Mouse (Mus musculus) embryonic facial prominence, embryonic 14.5 days (tissue): ENCODE measurements around the gene Riox2. TPM values are rescaled to one million over a fixed set of nuclear protein-coding genes. Genes with fewer than 3 reads are reported as not detected.

ENCODE experiments used
- ATAC-seq: fragments of 200-750 bp; cut with Nextera tagmentation; 2 replicates; pipeline ENCODE4 v1.8.0; 2017; ENCODE audit warnings: low read depth, moderate number of reproducible peaks, moderate TSS enrichment
- DNase-seq: peaks from one replicate; pipeline ENCODE4 v3.0.0-alpha.2; 2015; ENCODE audit warnings: low spot score
- H3K27ac ChIP-seq: fragments of 300-500 bp; sonication (generic); replicated peaks from 2 replicates; pipeline ENCODE4 v1.5.1; 2014; ENCODE audit warnings: low read depth, mild to moderate bottlenecking, low read length, moderate library complexity
- H3K27me3 ChIP-seq: fragments of 300-500 bp; sonication (generic); replicated peaks from 2 replicates; pipeline ENCODE4 v1.6.1; 2014; ENCODE audit warnings: low read length; ENCODE audit not compliant: control insufficient read depth, insufficient read depth
- H3K36me3 ChIP-seq: fragments of 300-500 bp; sonication (generic); 2 replicates; pipeline ENCODE4 v1.6.1; 2014; ENCODE audit warnings: low read length, mixed read lengths; ENCODE audit not compliant: control insufficient read depth, insufficient read depth
- H3K4me1 ChIP-seq: fragments of 300-500 bp; sonication (generic); 2 replicates; pipeline ENCODE4 v1.6.1; 2014; ENCODE audit warnings: antibody characterized with exemption, low read length; ENCODE audit not compliant: control insufficient read depth, insufficient read depth
- H3K4me2 ChIP-seq: fragments of 300-500 bp; sonication (generic); 2 replicates; pipeline ENCODE4 v1.6.1; 2014; ENCODE audit warnings: low read depth, mild to moderate bottlenecking, low read length, moderate library complexity, mixed read lengths
- H3K4me3 ChIP-seq: fragments of 300-500 bp; sonication (generic); 2 replicates; pipeline ENCODE4 v1.5.1; 2014; ENCODE audit warnings: low read depth, mild to moderate bottlenecking, low read length
- H3K9ac ChIP-seq: fragments of 300-500 bp; sonication (generic); 2 replicates; pipeline ENCODE4 v1.6.1; 2014; ENCODE audit warnings: low read depth, mild to moderate bottlenecking, low read length, moderate library complexity, mixed read lengths
- H3K9me3 ChIP-seq: fragments of 300-500 bp; sonication (generic); 2 replicates; pipeline ENCODE4 v1.6.1; 2016; ENCODE audit warnings: low read length; ENCODE audit not compliant: control insufficient read depth
- WGBS: fragments of 180-500 bp; shearing (Covaris S2); extraction: QIAGEN DNeasy Blood & Tissue Kit; methylation state at CpG from one replicate; pipeline ENCODE4 v1.1.7; 2014; 5-methylcytosine and 5-hydroxymethylcytosine counted together
- polyA plus RNA-seq: library from polyadenylated mRNA; unstranded; fragments of >200 nt; fragmentation: Nextera tagmentation; extraction: Ambion mirVana; gene quantifications from 2 replicates; pipeline ENCODE4 v1.2.1, GENCODE M21; 2014

The Riox2 gene
- polyA plus RNA-seq, 1 experiment from 2014 or later = 28.4 TPM

DNA sequence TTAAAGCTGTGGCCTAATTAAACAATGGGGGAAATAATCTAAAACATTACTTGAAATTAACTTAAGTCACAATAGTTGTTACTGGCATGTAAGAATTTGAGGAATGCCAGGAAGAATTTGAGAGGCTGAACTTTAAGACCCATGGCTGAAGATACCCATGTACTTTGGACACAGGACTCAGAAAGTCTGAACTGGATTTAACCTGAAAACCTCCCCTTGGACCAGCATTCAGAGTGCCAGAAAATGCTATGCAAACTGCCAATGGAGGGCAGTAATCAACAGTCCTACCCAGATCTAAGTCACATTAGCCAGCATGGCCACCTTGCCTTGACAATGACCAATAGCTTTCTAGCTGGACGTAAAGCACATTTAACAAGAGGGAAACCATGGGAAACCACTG, 26.4 kb downstream of the Riox2 start:
- Histone ChIP-seq H3K27me3 (no peaks in the 10 kb centered on the region), H3K27ac (no peak overlapping the region), H3K4me1 (no peaks in the 10 kb centered on the region), H3K36me3 (peaks cover 52% of the 10 kb centered on the region), H3K9ac (no peak overlapping the region), H3K9me3 (no peaks in the 10 kb centered on the region), H3K4me2 (no peak overlapping the region), H3K4me3 (no peak overlapping the region)
- DNase-seq (no peak), ATAC-seq (no peak)
- 92% methylated on average over 1 of the region's 1 CpGs for WGBS

DNA sequence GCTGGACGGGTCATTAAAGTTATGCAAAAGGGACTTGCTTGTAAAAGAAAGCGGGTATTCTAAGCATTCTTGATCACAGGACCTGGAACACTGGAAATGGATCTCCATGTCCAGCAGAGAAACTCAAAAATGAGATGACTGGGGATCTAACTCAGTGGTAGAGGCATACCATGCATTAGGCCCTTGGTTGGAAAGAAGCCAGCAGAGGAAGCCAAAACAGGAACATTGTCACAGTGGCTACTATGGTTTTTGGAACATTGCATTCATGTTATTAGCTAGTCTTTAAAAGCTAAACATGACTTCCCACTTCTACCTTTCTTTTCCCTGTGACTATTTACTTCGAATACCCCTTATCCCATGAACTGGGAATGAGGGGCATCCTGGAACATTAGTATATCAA, 27.6 kb downstream of the Riox2 start:
- 92% methylated on average over 3 of the region's 3 CpGs for WGBS
- H3K36me3 ChIP-seq = peaks cover 42% of the 10 kb centered on the region

DNA sequence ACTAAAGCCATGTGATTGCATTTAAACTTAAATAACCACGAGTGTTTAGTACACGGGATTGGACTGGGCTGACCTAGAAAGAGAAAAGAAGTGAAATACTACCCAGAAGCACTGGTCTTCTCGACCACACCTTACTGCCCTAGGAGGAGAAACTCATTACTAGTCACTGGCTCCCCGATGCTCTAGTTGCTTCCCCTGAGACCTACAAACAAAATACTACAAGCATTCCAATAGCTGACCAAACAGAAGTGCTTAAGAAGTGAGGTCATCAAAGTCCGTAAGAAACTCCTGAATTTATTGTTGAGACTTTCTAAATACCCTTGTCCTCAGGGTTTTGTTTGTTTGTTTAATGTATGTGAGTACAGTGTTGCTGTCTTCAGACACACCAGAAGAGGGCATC, 38.3 kb downstream of the Riox2 start:
- no peaks in the 10 kb centered on the region for H3K9me3 ChIP-seq
- WGBS = 88% methylated on average over 5 of the region's 5 CpGs
- peaks cover 31% of the 10 kb centered on the region for H3K36me3 ChIP-seq
- no peaks in the 10 kb centered on the region for H3K4me1 ChIP-seq
- H3K4me2 ChIP-seq = no peak overlapping the region
- H3K9ac ChIP-seq = no peak overlapping the region
- no peaks in the 10 kb centered on the region for H3K27me3 ChIP-seq
- H3K4me3 ChIP-seq = no peak overlapping the region
- ATAC-seq (no peak), DNase-seq (no peak)
- H3K27ac ChIP-seq = no peak overlapping the region

More for the DNA sequence above, 27.6 kb downstream of the Riox2 start:
- Histone ChIP-seq H3K4me1 (no peaks in the 10 kb centered on the region), H3K4me2 (no peak overlapping the region), H3K4me3 (no peak overlapping the region), H3K27me3 (no peaks in the 10 kb centered on the region), H3K27ac (no peak overlapping the region), H3K9me3 (no peaks in the 10 kb centered on the region), H3K9ac (no peak overlapping the region)
- no peak for ATAC-seq
- DNase-seq = no peak

DNA sequence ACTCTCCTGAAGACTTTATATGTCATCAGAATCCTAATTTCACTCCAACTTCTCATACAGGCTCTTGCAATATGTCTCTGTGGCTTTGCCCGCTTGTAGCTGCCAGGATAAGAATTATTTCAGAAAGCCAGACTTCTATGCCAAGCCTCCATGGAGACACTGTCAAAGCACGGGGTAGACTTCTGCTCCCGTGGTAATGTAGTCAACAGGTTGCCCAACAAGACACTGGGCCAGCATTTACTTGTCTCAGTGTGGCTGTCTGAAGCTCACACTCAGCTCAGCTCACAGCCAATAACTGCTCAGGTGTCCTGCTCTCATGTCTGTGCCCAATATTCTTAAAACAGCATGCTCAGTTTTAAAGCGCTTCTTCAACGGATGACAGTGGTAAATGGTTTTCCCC, 43.6 kb downstream of the Riox2 start:
- no peak overlapping the region for H3K4me2 ChIP-seq
- H3K9ac ChIP-seq = no peak overlapping the region
- no peak overlapping the region for H3K4me3 ChIP-seq
- 93% methylated on average over 5 of the region's 5 CpGs for WGBS
- ATAC-seq = no peak
- H3K9me3 ChIP-seq = peaks cover 6% of the 10 kb centered on the region; the same call in 1 of the 2 replicates
- no peaks in the 10 kb centered on the region for H3K4me1 ChIP-seq
- peaks cover 27% of the 10 kb centered on the region; the same call in 1 of the 2 replicates for H3K36me3 ChIP-seq
- no peak overlapping the region for H3K27ac ChIP-seq
- no peaks in the 10 kb centered on the region for H3K27me3 ChIP-seq
- no peak for DNase-seq

DNA sequence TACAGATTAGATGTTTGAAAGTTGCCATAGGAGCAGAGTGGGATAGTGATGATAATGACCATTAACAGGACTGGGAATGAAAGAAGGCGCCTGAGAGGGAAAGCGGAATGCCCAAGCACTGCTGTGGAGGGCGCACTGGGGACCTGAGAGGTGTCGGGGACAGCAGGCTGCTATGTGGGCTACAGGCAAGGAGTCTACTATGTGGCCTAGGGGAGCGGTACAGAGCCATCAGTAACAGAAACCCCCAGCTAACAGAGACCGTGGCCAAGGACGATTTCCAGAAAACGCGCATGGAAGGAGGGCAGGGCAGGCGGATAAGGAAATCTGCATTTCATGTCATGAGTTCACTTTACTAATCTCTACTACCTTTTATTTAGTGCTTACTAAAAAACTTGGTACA, 45.4 kb downstream of the Riox2 start:
- H3K9ac ChIP-seq = no peak overlapping the region
- H3K4me3 ChIP-seq = no peak overlapping the region
- H3K27ac ChIP-seq = no peak overlapping the region; the same call in 1 of the 2 replicates
- WGBS = 68% methylated on average over 10 of the region's 10 CpGs
- DNase-seq (no peak), ATAC-seq (no peak; the same call in 1 of the 2 replicates)
- no peak overlapping the region for H3K4me2 ChIP-seq
- peaks cover 6% of the 10 kb centered on the region; the same call in 1 of the 2 replicates for H3K9me3 ChIP-seq
- H3K27me3 ChIP-seq = no peaks in the 10 kb centered on the region
- peaks cover 18% of the 10 kb centered on the region; the same call in 1 of the 2 replicates for H3K36me3 ChIP-seq
- no peaks in the 10 kb centered on the region for H3K4me1 ChIP-seq

DNA sequence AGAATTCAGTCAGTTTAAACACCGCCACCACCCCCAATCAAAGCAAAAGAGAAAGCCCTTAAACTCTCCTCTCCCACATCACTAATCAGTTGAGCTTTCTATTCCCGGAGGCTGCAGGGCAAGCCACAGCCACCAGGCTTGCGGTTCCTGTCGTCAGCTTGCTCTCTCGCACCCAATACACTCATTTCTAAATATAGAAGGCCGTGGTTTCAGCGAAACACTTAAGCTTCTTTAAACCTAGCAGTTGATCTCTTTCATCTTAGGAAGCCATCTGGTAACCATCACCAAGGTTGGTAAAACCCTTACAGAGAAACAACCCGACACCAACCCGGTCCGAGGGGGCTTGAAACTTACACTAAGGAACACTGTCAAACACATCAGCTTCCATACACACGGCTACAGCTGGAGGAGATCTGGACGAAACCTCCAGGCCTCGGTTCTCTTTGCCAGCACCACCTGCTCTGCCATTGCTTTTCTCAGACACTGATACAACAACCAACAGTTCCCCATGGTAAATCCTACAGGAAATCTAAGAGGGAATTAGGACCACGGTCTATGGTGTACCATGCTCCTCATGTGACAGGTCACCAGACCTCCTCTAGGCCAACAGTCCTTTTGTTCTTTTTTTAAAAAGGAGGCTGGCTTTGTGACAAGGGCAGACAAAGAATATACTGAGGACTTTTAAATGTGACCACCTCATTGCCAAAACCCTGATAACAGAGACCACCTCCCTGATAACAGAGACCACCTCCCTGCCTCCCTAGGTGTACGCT, 46.1 kb downstream of the Riox2 start:
- Histone ChIP-seq H3K4me2 (peak overlapping the region; percentile 5; the same call in 1 of the 2 replicates), H3K4me1 (no peaks in the 10 kb centered on the region), H3K27ac (no peak overlapping the region; the same call in 1 of the 2 replicates), H3K27me3 (no peaks in the 10 kb centered on the region), H3K9ac (no peak overlapping the region), H3K4me3 (no peak overlapping the region), H3K36me3 (peaks cover 15% of the 10 kb centered on the region; the same call in 1 of the 2 replicates), H3K9me3 (peaks cover 6% of the 10 kb centered on the region; the same call in 1 of the 2 replicates)
- peak; percentile 74 for DNase-seq
- WGBS = 35% methylated on average over 15 of the region's 15 CpGs
- peak; percentile 63 for ATAC-seq

DNA sequence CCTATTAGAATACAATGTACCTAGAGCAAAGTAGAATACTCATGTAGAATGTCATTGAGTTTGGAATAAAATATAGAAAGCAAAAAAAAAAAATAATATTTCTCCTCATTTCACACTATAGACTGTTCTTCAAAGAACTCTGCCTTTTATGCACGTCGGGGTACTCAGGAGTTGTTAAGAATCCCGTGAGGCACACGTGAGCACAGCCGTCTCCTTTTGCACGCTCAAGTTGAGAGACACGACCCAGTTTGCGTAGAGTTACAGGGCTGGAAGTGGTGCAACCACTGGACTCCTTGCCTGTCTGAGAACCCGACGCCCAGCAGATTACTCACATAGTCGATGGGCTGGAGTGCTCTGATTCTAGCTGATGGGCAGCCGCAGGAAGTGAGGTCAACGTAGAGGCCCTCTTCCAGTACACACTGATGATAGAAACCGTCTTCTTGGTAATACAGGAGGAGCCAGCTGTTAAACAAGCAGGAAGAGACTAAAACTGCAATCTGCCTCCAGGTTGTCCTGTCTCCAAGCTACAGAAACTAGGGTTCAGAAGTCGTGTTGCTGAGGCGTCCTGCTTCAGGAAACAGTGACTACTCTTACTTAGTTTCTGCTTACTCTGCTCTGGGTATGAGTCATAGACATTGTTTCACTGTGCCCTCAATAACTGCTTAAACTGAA, 50.3 kb downstream of the Riox2 start:
- Histone ChIP-seq H3K9me3 (no peaks in the 10 kb centered on the region), H3K27me3 (no peaks in the 10 kb centered on the region), H3K36me3 (0 out of 2 replicates have a peak, but pooled peaks cover 3% of the 10 kb centered on the region), H3K4me2 (no peak overlapping the region), H3K4me1 (no peaks in the 10 kb centered on the region), H3K9ac (no peak overlapping the region), H3K27ac (no peak overlapping the region), H3K4me3 (no peak overlapping the region)
- ATAC-seq = no peak
- WGBS = 79% methylated on average over 16 of the region's 16 CpGs
- DNase-seq = no peak

DNA sequence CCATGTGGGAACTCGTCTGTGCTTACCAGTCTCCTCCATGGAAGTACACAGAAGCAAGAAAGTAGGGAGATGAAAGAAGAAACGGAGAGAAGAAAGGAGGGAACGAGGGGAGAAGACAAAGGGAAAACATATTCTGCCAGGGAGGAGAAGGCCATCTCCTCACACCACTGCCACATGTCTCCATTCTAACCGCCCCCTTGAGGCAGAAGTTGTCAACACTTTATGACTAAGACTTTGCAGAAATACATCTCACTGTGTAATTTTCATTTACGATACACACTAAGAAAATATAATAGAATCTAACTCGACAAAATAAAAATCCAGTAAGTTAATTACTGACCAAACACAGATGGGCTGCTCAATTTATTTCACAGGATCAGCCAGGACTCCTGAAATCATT, 55.4 kb downstream of the Riox2 start:
- DNase-seq (no peak), ATAC-seq (no peak)
- no peaks in the 10 kb centered on the region for H3K27me3 ChIP-seq
- no peak overlapping the region for H3K9ac ChIP-seq
- no peak overlapping the region for H3K4me3 ChIP-seq
- H3K27ac ChIP-seq = no peak overlapping the region
- peaks cover 7% of the 10 kb centered on the region; the same call in 1 of the 2 replicates for H3K9me3 ChIP-seq
- WGBS = 73% methylated on average over 6 of the region's 6 CpGs
- H3K36me3 ChIP-seq = peaks cover 16% of the 10 kb centered on the region
- H3K4me2 ChIP-seq = no peak overlapping the region
- H3K4me1 ChIP-seq = no peaks in the 10 kb centered on the region
